Mouse (Mus musculus): Measurements from ENCODE around the gene Zmynd8.

- TF ChIP-seq CTCF (IDR thresholded peaks at IDR 0.05; ENCODE audit: low read depth): no peak
- no peak for TF ChIP-seq EP300 (IDR thresholded peaks at IDR 0.05; ENCODE audit: low read depth)
These were observed 14.3 kb upstream of the Zmynd8 start for GRCm38 (mm10) chr2:165913073-165913472.

All from liver, postnatal 0 days (tissue).